Mouse (Mus musculus): ENCODE measurements around the gene Rapsn.
A peak's percentile ranks its signal among the peaks of the same experiment; 100 is the strongest.

The Rapsn gene

GRCm38 (mm10) chr2:91053181-91053933 is 17.9 kb downstream of the Rapsn start:
- DNase-seq (ENCODE audit: low read depth), result no peak

DNA sequence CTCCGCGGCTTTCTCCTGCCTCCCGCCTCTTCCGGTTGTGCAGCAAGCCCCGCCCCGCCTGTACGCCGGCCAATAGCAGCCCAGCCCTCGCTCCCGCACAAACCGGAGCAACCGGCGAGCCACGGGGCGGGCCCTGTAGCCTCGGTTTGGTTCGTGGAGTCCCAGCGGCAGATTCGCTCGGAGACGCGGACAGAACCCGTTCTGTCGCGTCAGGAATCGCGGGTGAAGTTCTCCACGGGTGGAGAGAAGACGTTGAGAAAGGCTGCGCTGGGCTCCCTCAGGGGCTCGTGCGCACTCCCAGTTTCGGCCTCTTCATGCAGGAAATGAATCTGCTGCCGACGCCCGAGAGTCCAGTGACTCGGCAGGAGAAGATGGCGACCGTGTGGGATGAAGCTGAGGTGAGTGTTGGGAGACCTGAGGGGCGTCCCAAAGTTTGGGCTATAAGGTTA is 18.5 kb downstream of the Rapsn start, which contains the start of gene Psmc3:
Gene Psmc3 (plus strand): TSS at position 76 of the 449 bp plus-strand sequence.
- peak; percentile 82 for DNase-seq (ENCODE audit: low read depth)

DNA sequence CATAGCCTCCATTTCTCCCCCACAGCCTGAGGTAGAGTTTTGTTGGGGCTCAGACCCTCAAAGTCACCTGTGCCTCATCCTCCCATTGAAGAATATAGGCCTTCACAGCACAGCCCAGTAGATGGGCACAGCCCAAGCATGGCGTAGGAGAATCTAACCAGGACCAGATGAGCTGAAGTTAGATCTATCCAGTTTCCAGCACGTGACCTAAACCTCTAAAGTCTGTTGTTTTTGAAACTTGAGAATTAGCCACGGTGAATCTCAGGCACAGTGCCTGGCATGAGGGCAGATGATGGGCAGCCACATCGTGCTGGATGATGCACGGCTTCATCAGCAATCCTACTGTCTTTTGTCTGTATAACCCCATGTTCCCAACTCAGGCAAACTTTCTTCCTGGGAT is 23.0 kb downstream of the Rapsn start:
- DNase-seq (ENCODE audit: low read depth), result no peak

GRCm38 (mm10) chr2:91059376-91059775 is 24.0 kb downstream of the Rapsn start:
- DNase-seq (ENCODE audit: low read depth), result no peak

GRCm38 (mm10) chr2:91060544-91061355 is 25.3 kb downstream of the Rapsn start:
- no peak for DNase-seq (ENCODE audit: low read depth)

GRCm38 (mm10) chr2:91061849-91062481 is 26.5 kb downstream of the Rapsn start:
- no peak for DNase-seq (ENCODE audit: low read depth)

DNA sequence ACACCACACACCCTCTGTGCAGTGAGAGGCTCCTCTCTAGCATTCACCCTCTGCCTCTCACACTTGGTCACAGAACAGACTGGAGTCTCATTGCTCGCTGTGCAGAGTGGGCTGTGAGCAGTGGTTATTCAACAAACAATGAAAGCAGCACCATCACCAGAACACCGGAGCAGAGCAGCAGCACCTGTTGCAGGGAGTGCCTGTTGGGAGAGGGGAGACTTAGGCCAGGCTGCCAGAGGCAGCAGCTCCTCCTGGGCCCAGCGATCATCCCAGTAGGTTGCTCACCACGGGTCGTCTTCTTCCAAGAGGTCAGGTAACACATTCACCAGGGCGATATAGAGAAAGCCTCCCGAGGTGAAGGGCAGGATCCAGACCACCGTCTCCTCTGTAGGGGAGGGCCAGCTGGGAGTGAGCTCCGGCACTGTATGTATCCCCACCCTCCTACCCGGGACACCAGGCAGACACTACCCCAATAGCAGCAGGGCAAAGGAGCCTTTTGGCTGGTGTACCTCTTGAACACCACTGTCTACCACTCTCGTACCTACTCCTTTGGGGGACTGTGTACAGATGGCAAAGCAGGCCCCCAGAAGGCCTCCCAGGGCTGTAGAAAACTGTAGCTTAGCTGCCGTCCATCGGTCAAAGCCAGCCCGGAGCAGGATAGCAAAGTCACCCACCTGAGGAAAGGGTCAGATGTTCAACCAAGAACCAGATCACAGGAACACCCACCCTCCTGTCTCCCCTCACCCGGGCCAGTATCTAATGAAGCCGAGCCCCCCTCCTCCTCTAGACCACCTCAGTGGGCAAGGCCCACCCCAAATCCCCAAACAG is 27.6 kb downstream of the Rapsn start:
- DNase-seq (ENCODE audit: low read depth), result no peak

DNA sequence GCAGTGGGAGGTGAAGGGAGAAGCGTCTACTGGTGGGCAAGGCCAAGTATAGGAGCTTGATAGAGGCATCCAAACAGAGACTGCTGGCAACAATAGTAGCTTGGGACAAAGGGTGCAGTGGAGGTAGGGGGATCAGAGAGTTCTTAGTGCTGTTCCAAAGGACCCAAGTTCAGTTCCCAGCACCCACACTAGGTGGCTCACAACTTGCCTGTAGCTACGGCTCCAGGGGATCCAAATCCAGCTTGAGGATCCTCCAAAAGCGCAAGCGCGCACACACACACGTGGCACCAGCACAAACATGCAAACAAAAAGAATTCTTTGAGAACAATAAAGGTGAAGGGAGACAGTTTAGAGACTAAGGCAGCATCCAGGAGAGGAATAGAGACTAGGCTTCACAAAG is 28.8 kb downstream of the Rapsn start:
- no peak for DNase-seq (ENCODE audit: low read depth)

GRCm38 (mm10) chr2:91065544-91065943 is 30.1 kb downstream of the Rapsn start:
- no peak for DNase-seq (ENCODE audit: low read depth)

DNA sequence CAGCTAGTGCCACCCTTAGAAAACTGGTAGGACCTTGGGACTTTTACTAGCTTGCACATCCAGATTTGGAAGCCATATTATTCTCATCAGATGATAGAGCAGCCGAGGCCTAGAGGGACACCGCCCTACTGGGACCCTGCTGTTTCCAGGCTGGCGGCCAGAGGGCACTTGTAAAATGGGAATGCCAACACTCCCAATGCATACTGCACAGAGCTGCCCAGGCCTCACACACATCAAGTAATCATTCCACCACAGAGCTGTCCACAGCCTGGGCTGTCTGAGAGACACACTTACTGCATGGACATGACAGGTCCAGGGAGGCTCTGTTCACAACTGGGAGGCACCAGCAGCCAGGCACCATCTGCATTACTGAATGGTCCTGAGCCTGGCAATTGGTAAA is 31.0 kb downstream of the Rapsn start:
- DNase-seq (ENCODE audit: low read depth), result no peak

- no peak for DNase-seq (ENCODE audit: low read depth)
These were observed 32.9 kb downstream of the Rapsn start for GRCm38 (mm10) chr2:91068162-91068871.

GRCm38 (mm10) chr2:91068872-91069165 is 33.4 kb downstream of the Rapsn start:
- DNase-seq (ENCODE audit: low read depth), result no peak

- DNase-seq (ENCODE audit: low read depth), result no peak
These were observed 34.0 kb downstream of the Rapsn start for GRCm38 (mm10) chr2:91069306-91070000.

- peak; percentile 89 for DNase-seq (ENCODE audit: low read depth)
These were observed 34.8 kb downstream of the Rapsn start, which contains the start of gene Slc39a13 for GRCm38 (mm10) chr2:91070076-91070800. Gene Slc39a13 (minus strand): TSS chr2:91070417.

DNA sequence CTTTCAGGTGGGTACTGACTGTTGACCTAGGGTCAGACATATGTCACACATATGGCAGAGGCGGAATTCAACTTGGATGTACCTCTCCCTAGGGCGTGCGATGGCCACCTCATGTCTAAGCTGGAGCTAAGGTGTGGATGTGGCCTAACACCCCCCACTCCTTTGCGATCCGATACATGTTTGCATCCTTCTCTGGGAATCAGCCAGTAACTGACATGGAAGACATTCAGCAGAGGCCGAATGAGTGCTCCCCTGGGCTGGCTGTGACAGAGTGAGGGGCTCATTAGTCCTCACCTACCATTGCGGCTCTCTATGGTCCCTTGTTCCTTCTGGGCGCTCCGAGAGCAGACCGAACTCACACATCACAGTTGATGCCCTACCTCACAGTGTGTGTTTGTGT is 35.6 kb downstream of the Rapsn start:
- no peak for DNase-seq (ENCODE audit: low read depth)

DNA sequence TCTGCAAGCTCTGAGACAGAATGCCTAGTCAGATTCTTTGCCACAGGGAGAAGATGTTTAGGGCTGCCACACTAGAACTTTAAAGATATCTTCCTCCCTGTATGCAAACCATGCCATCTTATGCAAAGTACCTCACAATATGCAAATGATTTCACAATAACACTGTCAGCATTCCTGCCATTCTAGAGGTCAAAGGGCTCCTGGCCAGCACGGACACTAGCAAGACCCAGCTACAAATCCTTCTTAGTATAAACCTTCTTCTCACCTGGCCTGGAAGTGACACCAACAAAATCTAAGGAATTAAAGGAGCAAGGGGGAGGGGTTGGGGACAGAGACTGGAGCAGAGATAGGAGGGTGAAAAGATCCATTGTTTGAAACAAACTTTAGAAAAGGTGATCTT is 36.7 kb downstream of the Rapsn start:
- no peak for DNase-seq (ENCODE audit: low read depth)

DNA sequence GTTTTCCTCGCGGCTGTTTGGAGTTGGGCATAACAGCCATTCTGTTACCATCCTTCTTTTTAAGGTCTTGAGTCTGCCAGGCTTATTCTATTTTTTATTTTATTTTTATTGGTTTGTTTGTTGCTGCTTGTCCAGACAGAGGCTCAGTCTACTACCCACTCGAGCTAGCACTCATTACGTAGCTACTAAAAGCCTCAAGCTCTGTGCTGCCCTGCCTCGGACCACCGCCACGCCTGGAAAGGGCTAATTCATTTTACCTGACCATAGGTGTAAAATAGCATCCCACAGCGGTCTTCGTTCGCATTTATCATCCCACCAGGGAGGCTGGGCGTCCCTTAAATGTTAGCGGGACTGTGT is 42.5 kb downstream of the Rapsn start:
- DNase-seq (ENCODE audit: low read depth), result no peak

- no peak for DNase-seq (ENCODE audit: low read depth)
These were observed 43.0 kb downstream of the Rapsn start for GRCm38 (mm10) chr2:91078314-91079025.

DNA sequence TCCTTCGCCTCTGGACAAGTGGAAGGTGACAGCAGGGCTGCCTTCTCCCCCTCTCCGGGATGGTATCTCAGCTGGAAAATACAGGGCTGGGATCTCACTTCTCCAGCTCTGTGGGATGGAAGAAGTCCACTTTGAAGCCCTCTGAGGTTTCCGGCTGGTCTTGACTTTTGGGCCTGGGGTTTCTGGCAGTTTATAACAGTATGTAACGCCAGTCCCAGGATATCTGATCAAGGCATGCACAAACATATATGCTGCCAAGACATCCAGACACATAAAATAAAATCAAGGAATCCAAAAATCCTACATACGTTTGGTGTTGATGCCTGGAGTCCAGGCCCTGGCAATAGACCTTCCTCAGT is 43.6 kb downstream of the Rapsn start:
- no peak for DNase-seq (ENCODE audit: low read depth)
